Mouse (Mus musculus): ENCODE data around the gene Pde6b. TPM values are rescaled to one million over a fixed set of nuclear protein-coding genes. Genes with fewer than 3 reads are reported as not detected.

The Pde6b gene
- polyA plus RNA-seq, 1 experiment from 2014 or later = 0.27 TPM

DNA sequence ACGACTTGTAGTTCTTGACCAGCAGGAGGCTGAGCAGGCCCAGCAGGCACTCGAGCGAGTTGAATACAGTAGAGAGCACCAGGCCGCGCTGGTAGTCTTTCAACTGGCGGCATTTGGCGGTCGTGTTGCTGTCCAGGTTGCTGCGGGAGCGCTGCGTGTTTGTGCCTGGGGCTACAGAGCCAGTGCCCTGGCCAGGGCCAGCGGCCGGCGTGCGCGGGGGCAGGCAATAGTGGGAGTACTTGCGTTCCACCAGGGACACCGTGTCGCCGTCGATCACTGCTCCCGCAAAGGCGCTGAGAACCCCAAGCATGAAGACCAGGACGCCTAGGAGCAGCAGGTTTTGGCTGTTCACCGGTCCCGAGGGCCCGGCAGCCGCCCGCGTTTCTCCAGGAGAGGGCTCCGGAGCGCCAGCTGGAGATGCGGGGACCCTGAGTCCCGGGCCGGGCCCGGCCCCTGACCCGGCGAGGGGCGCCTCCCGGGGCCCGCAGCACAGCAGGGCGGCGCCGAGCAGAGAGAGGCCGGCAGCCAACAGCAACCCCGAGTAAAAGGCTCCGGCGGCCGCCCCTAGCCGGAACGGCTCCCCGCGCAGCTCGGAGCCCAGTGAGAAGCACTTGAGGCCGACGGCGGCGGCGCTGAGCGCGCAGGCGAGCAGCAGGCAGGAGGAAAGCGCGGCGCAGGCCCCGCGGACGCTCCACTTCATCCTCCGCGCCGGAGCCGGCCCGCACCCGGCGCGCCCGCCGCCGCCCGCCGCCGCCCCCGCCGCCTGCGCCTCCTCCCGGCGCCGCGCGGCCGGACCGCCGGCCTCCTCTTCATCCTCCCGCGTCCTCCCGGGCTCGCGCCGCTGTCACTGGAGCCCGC is 21.0 kb upstream of the Pde6b start:
- no peaks in the 10 kb centered on the region for H3K9me3 ChIP-seq
- 0% methylated on average over 61 of the region's 100 CpGs for WGBS
- peak overlapping the region; percentile 66 for H3K4me3 ChIP-seq
- H3K36me3 ChIP-seq = no peaks in the 10 kb centered on the region
- peak overlapping the region; percentile 88 for H3K4me2 ChIP-seq
- peaks cover 38% of the 10 kb centered on the region for H3K4me1 ChIP-seq (replicated peaks)
- peaks cover 99% of the 10 kb centered on the region for H3K27me3 ChIP-seq
- H3K27ac ChIP-seq (replicated peaks) = no peak overlapping the region
- peak; percentile 57 for ATAC-seq (ENCODE audit: low read depth)
- peak overlapping the region; percentile 76 for H3K9ac ChIP-seq

DNA sequence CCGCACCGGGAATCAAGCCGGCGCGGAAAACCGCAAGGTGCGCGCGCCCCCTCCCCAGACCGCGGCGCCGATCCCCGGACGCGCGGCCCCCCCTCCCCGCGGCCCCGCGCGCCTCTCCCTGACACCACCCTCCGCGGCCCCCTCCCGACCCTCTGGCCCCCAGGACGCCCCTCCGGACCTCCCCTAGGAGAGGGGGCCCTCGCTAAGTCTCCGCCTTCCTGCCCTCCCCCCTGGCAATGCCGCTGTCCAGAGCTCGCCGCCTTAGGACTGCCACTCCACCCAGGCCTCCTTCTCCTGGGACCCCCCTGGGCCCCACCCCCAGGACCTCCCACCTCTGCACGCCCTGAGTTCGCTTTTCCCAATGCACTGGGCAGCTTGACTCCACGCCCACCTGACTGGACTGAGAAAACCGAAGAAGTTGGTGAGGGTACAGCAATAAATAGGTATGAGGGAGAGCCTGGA is 20.3 kb upstream of the Pde6b start, which contains the start of gene Gm42517:
Gene Gm42517 (minus strand): TSS at position 52 of the 462 bp plus-strand sequence.
- Histone ChIP-seq H3K27me3 (peaks cover 99% of the 10 kb centered on the region), H3K4me2 (peak within 1 kb of the TSS; percentile 88), H3K9me3 (no peaks in the 10 kb centered on the region), H3K4me3 (peak within 1 kb of the TSS; percentile 66), H3K36me3 (no peaks in the 10 kb centered on the region), H3K4me1 (replicated peaks) (peaks cover 38% of the 10 kb centered on the region), H3K9ac (peak within 1 kb of the TSS; percentile 76), H3K27ac (replicated peaks) (no peak within 1 kb of the TSS)
- 1% methylated on average over 15 of the region's 36 CpGs for WGBS
- ATAC-seq (ENCODE audit: low read depth) = peak; percentile 24

DNA sequence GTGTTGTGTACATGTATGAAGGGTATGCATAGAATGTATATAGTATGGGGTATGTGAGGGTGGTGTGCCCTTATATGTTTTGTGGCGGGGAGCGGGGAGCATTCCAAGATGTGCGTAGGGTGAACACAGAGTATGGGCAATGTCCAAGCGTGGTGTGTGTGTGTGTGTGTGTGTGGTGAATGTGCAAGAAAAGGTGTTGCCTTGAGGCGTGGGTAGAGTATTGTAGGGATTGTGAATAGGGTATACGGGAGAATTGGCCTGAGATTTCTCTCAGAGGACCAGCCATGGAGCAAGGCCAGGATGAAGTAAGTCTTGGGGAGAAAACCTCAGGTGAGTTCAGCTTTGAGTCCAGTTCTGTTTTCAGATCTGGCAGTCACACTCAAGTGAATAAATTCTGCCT is 19.7 kb upstream of the Pde6b start:
- peak overlapping the region; percentile 48; the same call in 1 of the 2 replicates for H3K9ac ChIP-seq
- H3K4me2 ChIP-seq = peak overlapping the region; percentile 88
- no peak overlapping the region for H3K27ac ChIP-seq (replicated peaks)
- H3K9me3 ChIP-seq = no peaks in the 10 kb centered on the region
- no peaks in the 10 kb centered on the region for H3K36me3 ChIP-seq
- peak overlapping the region; percentile 66 for H3K4me3 ChIP-seq
- WGBS = 5% methylated on average over 6 of the region's 6 CpGs
- H3K27me3 ChIP-seq = peaks cover 99% of the 10 kb centered on the region
- ATAC-seq (ENCODE audit: low read depth) = peak; percentile 55
- peaks cover 38% of the 10 kb centered on the region for H3K4me1 ChIP-seq (replicated peaks)

DNA sequence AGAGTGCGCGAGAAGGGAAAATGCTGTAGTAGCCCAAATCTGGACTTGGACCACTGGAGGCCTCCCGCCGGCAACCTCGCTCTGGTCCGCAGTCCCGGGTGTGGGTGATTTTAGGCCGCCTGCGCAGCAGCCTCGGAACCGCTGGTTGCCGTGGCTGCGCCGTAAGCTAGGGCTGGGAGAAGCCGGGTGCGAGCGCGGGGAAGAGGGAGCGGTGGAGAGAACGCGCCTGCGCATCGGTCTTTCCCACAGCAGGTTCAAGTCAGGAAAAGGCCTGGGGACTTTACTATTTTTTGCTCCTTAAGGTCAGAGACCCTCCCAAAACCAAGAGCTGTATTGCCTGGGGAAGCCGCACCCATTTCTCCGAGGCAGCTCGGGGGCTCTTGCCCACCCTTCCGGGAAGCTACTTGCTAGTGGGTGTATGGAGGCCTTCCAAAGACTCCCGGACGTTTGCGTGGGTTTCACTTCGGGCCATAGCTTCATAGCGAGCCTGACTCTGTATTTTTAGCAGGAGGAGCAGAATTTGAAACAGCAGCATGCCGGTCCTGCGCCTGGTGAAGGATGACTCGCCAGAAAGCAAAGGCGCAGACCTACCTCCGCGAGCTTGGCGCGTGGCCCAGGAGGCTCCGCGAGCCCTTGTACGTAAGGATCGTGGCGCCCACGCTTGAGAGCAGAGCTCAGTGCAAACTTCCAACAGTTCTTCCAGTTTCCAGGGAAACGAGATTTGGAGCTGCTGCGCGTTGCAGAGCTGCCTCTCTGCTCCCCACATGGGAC is 19.2 kb upstream of the Pde6b start:
- H3K9me3 ChIP-seq = no peaks in the 10 kb centered on the region
- H3K27me3 ChIP-seq = peaks cover 99% of the 10 kb centered on the region
- H3K4me3 ChIP-seq = peak overlapping the region; percentile 66
- peak; percentile 48 for ATAC-seq (ENCODE audit: low read depth)
- H3K4me2 ChIP-seq = peak overlapping the region; percentile 88
- peak overlapping the region; percentile 48 for H3K9ac ChIP-seq
- no peaks in the 10 kb centered on the region for H3K36me3 ChIP-seq
- no peak overlapping the region for H3K27ac ChIP-seq (replicated peaks)
- under 1% methylated on average over 49 of the region's 49 CpGs for WGBS
- H3K4me1 ChIP-seq (replicated peaks) = peaks cover 38% of the 10 kb centered on the region

DNA sequence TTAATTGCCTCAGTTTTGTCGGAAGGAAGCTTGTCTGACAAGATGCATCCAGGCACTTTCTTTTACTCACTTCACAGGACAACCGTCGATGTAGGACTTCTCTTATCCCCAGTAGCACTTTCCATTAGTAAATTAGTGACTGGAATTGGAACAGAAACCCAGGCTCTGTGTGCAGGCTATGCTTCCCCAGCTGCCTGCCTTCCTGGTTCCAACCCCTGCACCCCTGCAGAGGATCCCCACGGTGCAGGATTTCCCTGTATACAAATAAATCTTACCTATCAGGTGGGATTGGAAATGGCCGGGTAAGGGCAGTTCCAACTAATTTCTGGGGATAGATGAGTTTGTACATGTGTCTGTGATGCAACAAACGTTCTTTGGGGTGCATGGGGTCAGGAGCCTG is 18.2 kb upstream of the Pde6b start:
- Histone ChIP-seq H3K4me2 (no peak overlapping the region), H3K9ac (no peak overlapping the region), H3K27ac (replicated peaks) (no peak overlapping the region), H3K4me3 (no peak overlapping the region), H3K27me3 (peaks cover 94% of the 10 kb centered on the region), H3K4me1 (replicated peaks) (peaks cover 38% of the 10 kb centered on the region), H3K9me3 (no peaks in the 10 kb centered on the region), H3K36me3 (no peaks in the 10 kb centered on the region)
- no peak for ATAC-seq (ENCODE audit: low read depth)
- WGBS = 0% methylated on average over 6 of the region's 6 CpGs

DNA sequence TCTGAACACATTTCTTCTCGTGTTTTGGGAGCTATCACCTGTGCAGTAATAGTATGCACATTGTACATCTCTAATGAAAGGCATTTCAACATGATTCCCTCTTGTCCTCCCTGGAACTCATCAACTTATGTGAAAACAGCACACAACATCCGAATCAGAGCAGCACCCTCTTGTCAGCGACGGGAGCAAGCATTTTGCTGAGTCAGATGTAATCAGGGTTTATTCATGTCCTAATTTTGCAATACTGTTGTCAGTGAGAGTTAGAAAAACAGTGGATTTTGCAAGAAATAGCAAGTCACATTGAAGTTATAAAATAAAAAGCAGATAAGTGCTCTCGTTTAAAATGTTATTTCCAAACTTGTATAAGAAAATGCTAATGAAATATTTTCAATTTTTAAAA is 14.1 kb upstream of the Pde6b start:
- Histone ChIP-seq H3K9ac (no peak overlapping the region), H3K9me3 (no peaks in the 10 kb centered on the region), H3K27ac (replicated peaks) (no peak overlapping the region), H3K4me1 (replicated peaks) (peaks cover 6% of the 10 kb centered on the region), H3K4me3 (no peak overlapping the region), H3K27me3 (peaks cover 65% of the 10 kb centered on the region), H3K36me3 (no peaks in the 10 kb centered on the region), H3K4me2 (no peak overlapping the region)
- 74% methylated on average over 5 of the region's 5 CpGs for WGBS
- no peak for ATAC-seq (ENCODE audit: low read depth)

DNA sequence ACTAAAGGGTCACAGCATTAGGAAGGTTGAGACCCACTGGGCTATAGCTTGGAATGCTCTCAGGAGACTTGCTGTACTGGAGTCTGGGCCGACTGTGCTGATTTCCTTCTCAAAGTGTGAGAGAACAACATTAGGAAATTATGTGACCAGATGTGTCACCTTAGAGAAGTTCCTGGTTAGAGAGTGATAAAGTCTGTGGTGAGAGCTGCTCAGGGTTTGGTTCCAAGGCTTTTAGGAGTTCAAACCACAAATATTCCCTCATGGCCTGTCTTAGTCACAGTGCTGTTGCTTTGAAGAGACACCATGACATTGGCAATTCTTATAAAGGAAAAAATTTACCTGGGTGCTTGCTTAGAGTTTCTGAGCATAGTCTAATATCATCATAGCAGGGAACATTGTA is 12.1 kb upstream of the Pde6b start:
- H3K4me3 ChIP-seq = no peak overlapping the region
- H3K4me2 ChIP-seq = no peak overlapping the region
- no peaks in the 10 kb centered on the region for H3K9me3 ChIP-seq
- no peak overlapping the region for H3K27ac ChIP-seq (replicated peaks)
- H3K9ac ChIP-seq = no peak overlapping the region
- WGBS = 68% methylated on average over 1 of the region's 1 CpGs
- no peaks in the 10 kb centered on the region for H3K36me3 ChIP-seq
- peaks cover 46% of the 10 kb centered on the region for H3K27me3 ChIP-seq
- no peaks in the 10 kb centered on the region for H3K4me1 ChIP-seq (replicated peaks)
- no peak for ATAC-seq (ENCODE audit: low read depth)

DNA sequence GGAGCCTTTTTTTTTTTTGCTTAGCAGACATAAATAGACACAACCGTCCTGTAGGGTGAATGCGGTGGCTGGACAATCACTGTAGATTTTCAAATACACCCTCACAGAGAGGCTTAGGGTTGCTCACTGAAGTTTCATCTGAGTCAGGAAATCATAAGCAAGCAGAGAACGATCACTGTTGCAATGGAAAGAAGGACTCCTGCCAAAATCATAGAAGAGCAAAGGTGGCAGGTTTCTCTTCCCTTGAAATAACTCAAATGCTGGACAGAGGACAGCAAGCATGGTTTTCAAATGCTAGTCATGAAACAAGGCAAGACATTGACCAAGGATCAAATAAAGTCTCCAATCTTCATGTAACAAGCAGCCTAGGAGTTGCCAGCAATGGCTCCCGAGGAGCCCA is 9.8 kb upstream of the Pde6b start:
- 90% methylated on average over 4 of the region's 4 CpGs for WGBS

DNA sequence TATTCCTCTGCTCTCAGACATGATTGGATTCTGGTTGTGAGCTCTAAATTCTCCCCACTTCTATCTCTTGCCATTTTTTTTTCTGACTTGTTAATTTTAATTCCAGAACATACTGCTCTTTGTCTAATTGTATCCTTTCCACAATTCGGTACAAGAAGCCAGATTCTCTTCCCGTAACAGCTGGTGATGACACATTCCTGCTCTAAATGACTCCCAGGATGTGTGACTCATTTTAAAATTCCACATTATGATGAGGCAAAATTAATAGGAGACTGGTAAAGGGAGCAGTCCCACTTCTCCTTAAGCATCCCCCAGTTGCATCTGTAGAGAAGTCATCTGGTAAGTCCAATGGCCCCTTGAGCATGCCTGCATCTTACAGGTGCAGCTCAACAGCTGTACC is 2.6 kb upstream of the Pde6b start:
- 84% methylated on average over 2 of the region's 2 CpGs for WGBS
- H3K27ac ChIP-seq (replicated peaks) = no peak overlapping the region
- H3K4me2 ChIP-seq = no peak overlapping the region
- H3K36me3 ChIP-seq = no peaks in the 10 kb centered on the region
- no peak overlapping the region for H3K9ac ChIP-seq
- no peaks in the 10 kb centered on the region for H3K27me3 ChIP-seq
- no peaks in the 10 kb centered on the region for H3K4me1 ChIP-seq (replicated peaks)
- 0 out of 2 replicates have a peak, but pooled peaks cover 5% of the 10 kb centered on the region for H3K9me3 ChIP-seq
- ATAC-seq (ENCODE audit: low read depth) = no peak
- no peak overlapping the region for H3K4me3 ChIP-seq

More for the DNA sequence above, 9.8 kb upstream of the Pde6b start:
- no peaks in the 10 kb centered on the region for H3K36me3 ChIP-seq
- H3K4me3 ChIP-seq = no peak overlapping the region
- 0 out of 2 replicates have a peak, but pooled peaks cover 5% of the 10 kb centered on the region for H3K9me3 ChIP-seq
- no peak for ATAC-seq (ENCODE audit: low read depth)
- peaks cover 24% of the 10 kb centered on the region for H3K27me3 ChIP-seq
- H3K27ac ChIP-seq (replicated peaks) = no peak overlapping the region
- H3K4me1 ChIP-seq (replicated peaks) = no peaks in the 10 kb centered on the region
- H3K4me2 ChIP-seq = no peak overlapping the region
- H3K9ac ChIP-seq = no peak overlapping the region

DNA sequence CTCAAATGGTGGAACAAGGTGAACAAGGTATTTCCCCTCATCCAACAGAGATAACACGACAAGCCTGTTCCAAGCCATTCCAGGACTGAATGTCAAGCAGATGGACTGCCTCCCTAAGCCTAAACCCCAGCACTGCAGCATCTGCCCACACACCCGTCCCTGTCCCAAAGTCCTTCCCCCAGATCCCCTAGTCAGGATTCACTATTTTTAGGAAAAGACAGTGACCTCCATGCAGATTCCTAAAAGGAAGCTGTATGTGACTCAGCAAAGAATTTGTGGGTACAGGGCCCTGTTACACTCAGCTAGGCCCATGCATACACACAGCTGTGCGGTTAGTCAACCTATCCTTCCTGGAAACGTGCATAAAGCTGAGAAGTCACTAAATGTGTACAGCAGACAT is 1.7 kb upstream of the Pde6b start:
- Histone ChIP-seq H3K9ac (no peak overlapping the region), H3K9me3 (0 out of 2 replicates have a peak, but pooled peaks cover 5% of the 10 kb centered on the region), H3K27ac (replicated peaks) (no peak overlapping the region), H3K4me1 (replicated peaks) (no peaks in the 10 kb centered on the region), H3K27me3 (no peaks in the 10 kb centered on the region), H3K36me3 (no peaks in the 10 kb centered on the region), H3K4me2 (no peak overlapping the region), H3K4me3 (no peak overlapping the region)
- 79% methylated on average over 4 of the region's 4 CpGs for WGBS
- no peak for ATAC-seq (ENCODE audit: low read depth)

DNA sequence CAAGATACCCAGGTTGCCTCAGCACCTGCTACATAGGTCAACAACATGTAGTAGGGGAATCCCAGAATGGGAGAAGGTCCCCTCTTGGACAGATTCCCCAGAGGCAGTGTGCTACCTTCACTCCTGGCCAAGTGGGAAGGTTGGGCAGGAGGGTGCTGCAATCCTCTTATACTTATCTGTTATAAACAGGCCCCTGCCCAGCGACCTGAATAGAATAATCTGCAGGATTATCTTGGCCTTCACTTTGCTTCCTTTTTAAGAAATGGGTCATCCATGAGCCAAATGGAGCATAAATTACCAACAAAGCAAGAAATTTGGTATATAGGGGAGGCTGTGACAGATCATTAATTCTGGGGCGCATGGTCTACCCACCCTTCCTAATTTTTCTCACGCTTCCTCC is 1.6 kb downstream of the Pde6b start:
- ATAC-seq (ENCODE audit: low read depth) = no peak
- no peak overlapping the region for H3K4me3 ChIP-seq
- no peaks in the 10 kb centered on the region for H3K4me1 ChIP-seq (replicated peaks)
- no peak overlapping the region for H3K27ac ChIP-seq (replicated peaks)
- no peak overlapping the region for H3K4me2 ChIP-seq
- H3K36me3 ChIP-seq = no peaks in the 10 kb centered on the region
- H3K9me3 ChIP-seq = no peaks in the 10 kb centered on the region
- no peaks in the 10 kb centered on the region for H3K27me3 ChIP-seq
- 84% methylated on average over 3 of the region's 3 CpGs for WGBS
- no peak overlapping the region for H3K9ac ChIP-seq

DNA sequence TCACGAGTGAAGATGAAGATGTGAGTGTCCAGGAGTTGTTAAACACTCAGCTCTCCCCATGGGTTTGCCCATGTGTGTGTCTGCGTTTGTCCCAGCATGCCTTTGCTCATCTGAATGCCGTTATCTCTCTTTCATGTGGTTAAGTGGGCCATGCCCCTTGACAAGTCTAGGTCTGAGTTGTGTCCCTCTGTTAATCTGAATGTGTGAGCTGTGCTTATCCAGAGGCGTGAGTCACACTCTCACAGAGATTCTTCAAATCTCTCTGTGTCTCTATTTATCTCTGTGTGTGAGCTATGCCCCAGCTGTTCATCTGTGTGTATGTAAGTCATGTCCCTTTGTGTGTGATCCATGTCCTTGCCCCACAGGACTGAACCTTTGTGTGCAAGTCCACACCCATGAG is 15.3 kb downstream of the Pde6b start:
- no peak for ATAC-seq (ENCODE audit: low read depth)

More for the DNA sequence above, 15.3 kb downstream of the Pde6b start:
- Histone ChIP-seq H3K9ac (no peak overlapping the region), H3K4me2 (no peak overlapping the region), H3K27me3 (no peaks in the 10 kb centered on the region), H3K27ac (replicated peaks) (no peak overlapping the region), H3K9me3 (no peaks in the 10 kb centered on the region), H3K36me3 (no peaks in the 10 kb centered on the region), H3K4me1 (replicated peaks) (no peaks in the 10 kb centered on the region), H3K4me3 (no peak overlapping the region)
- WGBS = 80% methylated on average over 4 of the region's 4 CpGs

All from neural tube, embryonic 13.5 days (tissue).